In the genomic region with DNA sequence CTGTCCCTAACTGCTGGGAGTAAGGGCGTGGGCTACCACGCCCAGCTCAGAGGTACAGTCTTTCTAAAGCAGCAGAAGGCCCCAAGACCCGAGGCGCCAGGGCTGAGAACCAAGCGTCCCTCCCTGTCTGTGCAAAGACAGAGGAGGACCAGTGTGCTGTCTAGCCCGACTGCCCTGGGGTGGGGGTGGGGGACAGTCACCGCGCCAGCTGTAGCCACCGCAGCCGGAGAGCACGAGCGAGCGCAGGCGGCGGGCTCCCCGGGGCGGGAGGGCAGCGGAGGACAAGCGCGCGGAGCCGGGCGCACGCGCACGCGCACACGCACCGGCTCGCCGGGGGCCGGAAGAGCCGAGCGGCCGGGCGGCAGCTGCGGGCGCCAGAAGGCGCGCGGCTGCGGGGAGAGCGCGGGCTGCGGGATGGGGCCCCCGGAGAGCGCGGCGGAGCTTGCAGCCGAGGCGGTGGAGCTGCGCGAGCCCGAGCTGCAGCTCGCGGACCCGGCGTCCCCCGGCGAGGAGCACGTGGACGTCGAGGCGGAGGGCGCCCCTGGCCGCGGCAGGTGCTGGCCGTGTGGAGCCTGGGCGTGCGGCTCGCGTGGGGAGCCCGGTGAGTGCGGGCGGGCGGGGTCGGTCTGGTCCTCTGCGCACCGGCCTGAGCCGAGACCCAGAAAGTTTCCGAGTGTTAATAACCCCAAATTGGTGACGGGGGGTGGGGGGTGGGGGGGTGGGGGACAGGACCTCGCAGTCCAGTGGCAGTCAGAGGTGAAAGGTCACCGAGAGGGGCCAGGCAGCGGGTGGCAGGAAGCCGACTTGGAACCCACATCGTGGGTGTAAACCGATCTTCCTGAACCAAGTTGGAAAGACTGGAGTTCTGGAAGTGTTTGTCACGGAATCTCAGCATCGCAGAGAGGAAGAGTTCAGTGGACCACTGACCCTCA, we compare ENCODE assay signal across 7 mouse cellular contexts. TPM values are rescaled to one million over a fixed set of nuclear protein-coding genes. Genes with fewer than 3 reads are reported as not detected.
DNase-seq lines count a peak whose midpoint lies in the region; ATAC-seq lines count a peak whose summit lies in the region.

A gene (plus strand): TSS at position 280 of the 932 bp plus-strand sequence.

- H3K27me3 ChIP-seq in hindbrain, embryonic 12.5 days = peaks cover 4% of the 10 kb centered on the region

- intact Hi-C loops in left cerebral cortex, postnatal 14 days (cut with DNase I) = no loop called here

- DNase-seq in adrenal gland, adult (ENCODE audit: inconsistent age in 2 of 2, low spot score in 1 of 2) = peak; percentile 75 to 79
- peak; percentile 66 to 82 for DNase-seq in cerebellum, postnatal 10 days
- DNase-seq in frontal cortex, postnatal 10 days (ENCODE audit: low spot score in 2 of 2) = peak; percentile 31 to 47
- peak; percentile 40 to 46 for DNase-seq in left cerebral cortex, postnatal 14 days (ENCODE audit: low spot score in 2 of 2)
- DNase-seq in right cerebral cortex, postnatal 4 days = peak; percentile 60

- H3K4me3 ChIP-seq in hindbrain, embryonic 12.5 days = peak within 1 kb of the TSS; percentile 79

- H3K36me3 ChIP-seq in hindbrain, embryonic 12.5 days = no peaks in the 10 kb centered on the region

- peak; percentile 94 for ATAC-seq in hindbrain, embryonic 12.5 days (ENCODE audit: low FRiP score)
- peak; percentile 92 for ATAC-seq in megakaryocyte progenitor cell, adult 5-6 weeks (replicated peaks; ENCODE audit: poor library complexity)

- H3K9ac ChIP-seq in hindbrain, embryonic 12.5 days = peak within 1 kb of the TSS; percentile 76

- H3K4me1 ChIP-seq in hindbrain, embryonic 12.5 days = peaks cover 7% of the 10 kb centered on the region

- H3K9me3 ChIP-seq in hindbrain, embryonic 12.5 days (replicated peaks) = no peaks in the 10 kb centered on the region

- peak within 1 kb of the TSS; percentile 66; the same call in 1 of the 2 replicates for H3K27ac ChIP-seq in hindbrain, embryonic 12.5 days

- 1% methylated on average over 66 of the region's 90 CpGs for WGBS in hindbrain, embryonic 12.5 days

- peak within 1 kb of the TSS; percentile 85 for H3K4me2 ChIP-seq in hindbrain, embryonic 12.5 days (replicated peaks)

RNA-seq across cellular contexts. Expression of the gene that starts here (rescaled TPM):
- polyA plus RNA-seq in hindbrain, embryonic 12.5 days (2016; fragmentation: Nextera tagmentation; extraction: Ambion mirVana) = 2.8 and 2.9 TPM in 2 replicates
- total RNA-seq in left cerebral cortex, postnatal 14 days (2021) = 1 to 10 TPM; 2.6 to 3.5 TPM
- 9.9 and 14.3 TPM in 2 replicates for total RNA-seq in megakaryocyte progenitor cell, adult 5-6 weeks (2015)
- total RNA-seq in megakaryocyte progenitor cell, adult 5-6 weeks (2017) = 10.2 and 12.9 TPM in 2 replicates

Comparison
In these comparisons a context has a peak if more than half of its experiments do, and no peak if none do; other contexts are left out.
1. Peak in every context shown above with its lines: DNase-seq, ATAC-seq, H3K4me3 ChIP-seq and H3K27ac ChIP-seq.